Mouse (Mus musculus) liver, embryonic 14.5 days (tissue): ENCODE data around the gene Krt18. TPM values are rescaled to one million over a fixed set of nuclear protein-coding genes. Genes with fewer than 3 reads are reported as not detected.
A peak's percentile ranks its signal among the peaks of the same experiment; 100 is the strongest.

Experiments
- ATAC-seq: fragments of 200-750 bp; cut with Nextera tagmentation; 2 replicates; pipeline ENCODE4 v1.8.0; 2017; ENCODE audit warnings: moderate number of reproducible peaks, mild to moderate bottlenecking, moderate library complexity; ENCODE audit not compliant: insufficient read depth
- DNase-seq, 3 experiments: peaks; one replicate each; pipeline ENCODE4 v3.0.0-alpha.2; 2012 to 2013; ENCODE audit warnings: low read depth in 3 of 3, low spot score in 3 of 3
- H3K27ac ChIP-seq: fragments of 300-500 bp; sonication (generic); 2 replicates; pipeline ENCODE4 v1.5.1; 2014; ENCODE audit warnings: moderate library complexity, mild to moderate bottlenecking, control low read depth, inconsistent platforms
- H3K27me3 ChIP-seq: fragments of 300-500 bp; sonication (generic); 2 replicates; pipeline ENCODE4 v1.6.1; 2014; ENCODE audit warnings: mild to moderate bottlenecking, low read length, moderate library complexity; ENCODE audit not compliant: control insufficient read depth, insufficient read depth
- H3K36me3 ChIP-seq: fragments of 300-500 bp; sonication (generic); replicated peaks from 2 replicates; pipeline ENCODE4 v1.6.1; 2014; ENCODE audit warnings: low read depth; ENCODE audit not compliant: control insufficient read depth, insufficient read depth
- H3K4me1 ChIP-seq, 2 experiments: fragments of 200-500 bp in 1 of 2; fragments of 300-500 bp in 1 of 2; sonication (generic) in 1 of 2; replicated peaks; 2 replicates each; pipeline ENCODE4 v1.6.1; 2012 to 2014; ENCODE audit warnings: antibody characterized with exemption in 1 of 2, inconsistent platforms in 1 of 2, low read length in 1 of 2; ENCODE audit not compliant: control insufficient read depth in 2 of 2, insufficient read depth in 2 of 2
- H3K4me2 ChIP-seq: fragments of 300-500 bp; sonication (generic); 2 replicates; pipeline ENCODE4 v1.6.1; 2014; ENCODE audit warnings: low read depth, mild to moderate bottlenecking, control low read depth, moderate library complexity
- H3K4me3 ChIP-seq, 2 experiments: fragments of 200-500 bp in 1 of 2; fragments of 300-500 bp in 1 of 2; sonication (generic) in 1 of 2; 2 replicates each; pipeline ENCODE4 v1.5.1; 2012 to 2014; ENCODE audit warnings: low read depth in 2 of 2, low read length in 2 of 2, mild to moderate bottlenecking in 2 of 2, control low read depth in 1 of 2, inconsistent platforms in 1 of 2, moderate library complexity in 1 of 2; ENCODE audit not compliant: insufficient read depth in 1 of 2
- H3K9ac ChIP-seq: fragments of 300-500 bp; sonication (generic); replicated peaks from 2 replicates; pipeline ENCODE4 v1.6.1; 2014; ENCODE audit warnings: mild to moderate bottlenecking, control low read depth, moderate library complexity
- H3K9me3 ChIP-seq: fragments of 300-500 bp; sonication (generic); 2 replicates; pipeline ENCODE4 v1.6.1; 2016; ENCODE audit warnings: low read length, mixed read lengths; ENCODE audit not compliant: control insufficient read depth
- CTCF ChIP-seq: IDR thresholded peaks from 2 replicates; pipeline ENCODE4 v1.5.1; 2016; ENCODE audit warnings: antibody characterized with exemption, low read depth, control low read depth
- EP300 ChIP-seq: IDR thresholded peaks from 2 replicates; pipeline ENCODE4 v1.6.1; 2016; ENCODE audit warnings: antibody characterized with exemption, low read depth
- WGBS: fragments of 180-500 bp; shearing (Covaris S2); extraction: QIAGEN DNeasy Blood & Tissue Kit; methylation state at CpG from one replicate; pipeline ENCODE4 v1.1.7; 2014; ENCODE audit not compliant: insufficient replicate concordance; 5-methylcytosine and 5-hydroxymethylcytosine counted together
- polyA plus RNA-seq, 2 experiments: library from polyadenylated mRNA; depleted of rRNA in 1 of 2; stranded (reverse) in 1 of 2; unstranded in 1 of 2; fragments of >200 nt; fragmentation: Nextera tagmentation in 1 of 2; extraction: Ambion mirVana in 1 of 2; gene quantifications; 2 replicates each; pipeline versions ENCODE4 v1.2.1 to v1.2.3; 2012 to 2014

Krt18 gene
- polyA plus RNA-seq, 2 experiments: 31.5 to 87.6 TPM

GRCm38 (mm10) chr15:102048006-102048405 lies 20.0 kb downstream of the Krt18 start:
- 76% methylated on average over 6 of the region's 6 CpGs for WGBS
- no peak for ATAC-seq
- H3K4me2 ChIP-seq: no peak overlapping the region
- no peaks in the 10 kb centered on the region for H3K4me1 ChIP-seq
- no peak overlapping the region for H3K27ac ChIP-seq
- DNase-seq: no peak
- no peak overlapping the region for H3K9ac ChIP-seq
- no peaks in the 10 kb centered on the region; the same call in 1 of the 2 replicates for H3K27me3 ChIP-seq
- H3K9me3 ChIP-seq: no peaks in the 10 kb centered on the region
- H3K4me3 ChIP-seq: no peak overlapping the region
- H3K36me3 ChIP-seq: no peaks in the 10 kb centered on the region
- TF ChIP-seq CTCF: no peak
- no peak for TF ChIP-seq EP300

GRCm38 (mm10) chr15:102049871-102050270 lies 21.9 kb downstream of the Krt18 start:
- H3K27me3 ChIP-seq: no peaks in the 10 kb centered on the region; the same call in 1 of the 2 replicates
- no peaks in the 10 kb centered on the region for H3K36me3 ChIP-seq
- H3K9ac ChIP-seq: no peak overlapping the region
- DNase-seq (no peak), ATAC-seq (no peak)
- no peak overlapping the region for H3K4me2 ChIP-seq
- TF ChIP-seq CTCF (no peak), EP300 (no peak)
- no peak overlapping the region for H3K27ac ChIP-seq
- H3K4me3 ChIP-seq: no peak overlapping the region
- no peaks in the 10 kb centered on the region for H3K4me1 ChIP-seq
- H3K9me3 ChIP-seq: no peaks in the 10 kb centered on the region

GRCm38 (mm10) chr15:102051920-102052683 lies 24.1 kb downstream of the Krt18 start:
- Histone ChIP-seq H3K4me1 (no peaks in the 10 kb centered on the region), H3K4me3 (peak overlapping the region; percentile 33 to 45), H3K27ac (no peak overlapping the region), H3K36me3 (no peaks in the 10 kb centered on the region), H3K27me3 (no peaks in the 10 kb centered on the region; the same call in 1 of the 2 replicates), H3K9me3 (no peaks in the 10 kb centered on the region), H3K4me2 (peak overlapping the region; percentile 58), H3K9ac (0 out of 2 replicates have a peak overlapping the region, but pooled peaks have one; percentile 27)
- TF ChIP-seq CTCF (0 out of 2 replicates have a peak, but pooled peaks have one; percentile 16), EP300 (no peak)
- peak; percentile 48; the same call in 1 of the 2 replicates for ATAC-seq
- DNase-seq: no peak
- 1% methylated on average over 30 of the region's 33 CpGs for WGBS

- no peak overlapping the region for H3K4me3 ChIP-seq
- no peaks in the 10 kb centered on the region; the same call in 1 of the 2 replicates for H3K27me3 ChIP-seq
- H3K36me3 ChIP-seq: no peaks in the 10 kb centered on the region
- 71% methylated on average over 15 of the region's 15 CpGs for WGBS
- no peaks in the 10 kb centered on the region for H3K4me1 ChIP-seq
- TF ChIP-seq EP300 (no peak), CTCF (no peak)
- ATAC-seq (no peak), DNase-seq (no peak)
- H3K27ac ChIP-seq: no peak overlapping the region
- H3K4me2 ChIP-seq: no peak overlapping the region
- H3K9ac ChIP-seq: no peak overlapping the region
- H3K9me3 ChIP-seq: no peaks in the 10 kb centered on the region
Observed at GRCm38 (mm10) chr15:102056495-102057174, 28.7 kb downstream of the Krt18 start.
